Mouse (Mus musculus) MEL (cell line): ENCODE data around the gene Olr1. TPM values are rescaled to one million over a fixed set of nuclear protein-coding genes. Genes with fewer than 3 reads are reported as not detected.

ENCODE experiments used
- DNase-seq: peaks from one replicate; pipeline ENCODE4 v3.0.0; 2011; ENCODE audit warnings: low read depth, low spot score
- H3K27ac ChIP-seq: 2 replicates; pipeline ENCODE4 v1.5.1; 2012; ENCODE audit warnings: low read depth, mild to moderate bottlenecking, control low read depth, low read length, moderate library complexity; ENCODE audit not compliant: control insufficient read depth
- H3K27me3 ChIP-seq, 2 experiments: fragments of 150-350 bp in 1 of 2; sonication (generic) in 1 of 2; 2 replicates each; pipeline ENCODE4 v1.6.1; 2012; ENCODE audit warnings: low read length in 2 of 2, mild to moderate bottlenecking in 2 of 2, improper control_type of control experiment in 1 of 2, moderate library complexity in 1 of 2; ENCODE audit not compliant: insufficient read depth in 2 of 2, control insufficient read depth in 1 of 2
- H3K36me3 ChIP-seq, 2 experiments: 2 replicates each; pipeline ENCODE4 v1.6.1; 2012 to 2014; ENCODE audit warnings: low read length in 2 of 2, improper control_type of control experiment in 1 of 2, inconsistent platforms in 1 of 2, mild to moderate bottlenecking in 1 of 2; ENCODE audit not compliant: insufficient read depth in 2 of 2, control insufficient read depth in 1 of 2
- H3K4me1 ChIP-seq, 2 experiments: fragments of 150-350 bp in 1 of 2; sonication (generic) in 1 of 2; 2 replicates each; pipeline ENCODE4 v1.6.1; 2012; ENCODE audit warnings: low read length in 2 of 2, improper control_type of control experiment in 1 of 2, mild to moderate bottlenecking in 1 of 2; ENCODE audit not compliant: insufficient read depth in 2 of 2, control insufficient read depth in 1 of 2
- H3K4me3 ChIP-seq, 2 experiments: fragments of 150-350 bp in 1 of 2; sonication (generic) in 1 of 2; 2 replicates each; pipeline ENCODE4 v1.5.1; 2012; ENCODE audit warnings: low read depth in 2 of 2, low read length in 2 of 2, mild to moderate bottlenecking in 2 of 2, moderate library complexity in 2 of 2, control low read depth in 1 of 2, improper control_type of control experiment in 1 of 2; ENCODE audit not compliant: control insufficient read depth in 1 of 2, insufficient read depth in 1 of 2
- H3K79me2 ChIP-seq: 2 replicates; pipeline ENCODE4 v1.6.1; 2012; ENCODE audit warnings: mild to moderate bottlenecking, low read length, moderate library complexity; ENCODE audit not compliant: control insufficient read depth, poor library complexity, insufficient read depth
- H3K9ac ChIP-seq: 2 replicates; pipeline ENCODE4 v1.6.1; 2012; ENCODE audit warnings: low read depth, mild to moderate bottlenecking, control low read depth, low read length, moderate library complexity; ENCODE audit not compliant: control insufficient read depth, poor library complexity, severe bottlenecking
- H3K9me3 ChIP-seq: fragments of 150-350 bp; sonication (generic); replicated peaks from 2 replicates; pipeline ENCODE4 v1.6.1; 2012; ENCODE audit warnings: mild to moderate bottlenecking, low read length, improper control_type of control experiment, moderate library complexity; ENCODE audit not compliant: insufficient read depth
- CHD2 ChIP-seq: IDR thresholded peaks from 2 replicates; pipeline ENCODE4 v1.6.1; 2011; ENCODE audit warnings: low read length, improper control_type of control experiment
- CTCF ChIP-seq, 3 experiments: IDR thresholded peaks in 2 of 3; conservative IDR thresholded peaks in 1 of 3; 2 replicates each; pipeline ENCODE4 v1.5.1; 2011 to 2012; ENCODE audit warnings: low read length in 3 of 3, low read depth in 2 of 3, mild to moderate bottlenecking in 2 of 3, improper control_type of control experiment in 1 of 3, inconsistent platforms in 1 of 3, mixed read lengths in 1 of 3, moderate library complexity in 1 of 3; ENCODE audit not compliant: control insufficient read depth in 1 of 3, insufficient read depth in 1 of 3, poor library complexity in 1 of 3, severe bottlenecking in 1 of 3
- GABPA ChIP-seq: IDR thresholded peaks from 2 replicates; pipeline ENCODE4 v1.6.1; 2012; ENCODE audit warnings: low read depth, mild to moderate bottlenecking, inconsistent platforms, low read length, improper control_type of control experiment, moderate library complexity
- GATA1 ChIP-seq: IDR thresholded peaks from 2 replicates; pipeline ENCODE4 v1.6.1; 2011; ENCODE audit warnings: low read depth, low read length, improper control_type of control experiment
- HCFC1 ChIP-seq: IDR thresholded peaks from 2 replicates; pipeline ENCODE4 v1.6.1; 2012; ENCODE audit warnings: low read depth, mild to moderate bottlenecking, inconsistent platforms, low read length, improper control_type of control experiment, moderate library complexity
- JUND ChIP-seq: IDR thresholded peaks from 2 replicates; pipeline ENCODE4 v1.6.1; 2011; ENCODE audit warnings: low read depth, mild to moderate bottlenecking, improper control_type of control experiment, low read length
- KAT2A ChIP-seq: conservative IDR thresholded peaks from 2 replicates; pipeline ENCODE4 v1.6.1; 2012; ENCODE audit warnings: low read depth, low read length, improper control_type of control experiment, inconsistent platforms
- MAFK ChIP-seq: IDR thresholded peaks from 2 replicates; pipeline ENCODE4 v1.6.1; 2011; ENCODE audit warnings: low read depth, mild to moderate bottlenecking, low read length, improper control_type of control experiment, borderline replicate concordance
- MAX ChIP-seq: IDR thresholded peaks from 2 replicates; pipeline ENCODE4 v1.6.1; 2011; ENCODE audit warnings: low read length, improper control_type of control experiment
- MEF2A ChIP-seq: IDR thresholded peaks from 2 replicates; pipeline ENCODE4 v1.6.1; 2014; ENCODE audit warnings: low read depth, mild to moderate bottlenecking, inconsistent platforms, low read length, improper control_type of control experiment; ENCODE audit not compliant: poor library complexity, insufficient replicate concordance, severe bottlenecking; ENCODE audit errors: extremely low read depth
- MXI1 ChIP-seq: IDR thresholded peaks from 2 replicates; pipeline ENCODE4 v1.6.1; 2011; ENCODE audit warnings: mild to moderate bottlenecking, low read depth, low read length, improper control_type of control experiment
- NELFE ChIP-seq: IDR thresholded peaks from 2 replicates; pipeline ENCODE4 v1.6.1; 2011; ENCODE audit warnings: low read depth, low read length, improper control_type of control experiment
- POLR2A ChIP-seq, 2 experiments: IDR thresholded peaks; 2 replicates each; pipeline ENCODE4 v1.6.1; 2011 to 2012; ENCODE audit warnings: low read length in 2 of 2, mild to moderate bottlenecking in 2 of 2, control low read depth in 1 of 2, improper control_type of control experiment in 1 of 2, low read depth in 1 of 2, moderate library complexity in 1 of 2; ENCODE audit not compliant: control insufficient read depth in 1 of 2, insufficient read depth in 1 of 2, poor library complexity in 1 of 2
- POLR2AphosphoS2 ChIP-seq: IDR thresholded peaks from 2 replicates; pipeline ENCODE4 v1.6.1; 2011; ENCODE audit warnings: low read length, improper control_type of control experiment
- RAD21 ChIP-seq: IDR thresholded peaks from 2 replicates; pipeline ENCODE4 v1.6.1; 2011; ENCODE audit warnings: mild to moderate bottlenecking, low read depth, low read length, improper control_type of control experiment
- SMC3 ChIP-seq: IDR thresholded peaks from 2 replicates; pipeline ENCODE4 v1.6.1; 2011; ENCODE audit warnings: low read depth, low read length, improper control_type of control experiment
- TAL1 ChIP-seq: IDR thresholded peaks from 2 replicates; pipeline ENCODE4 v1.6.1; 2012; ENCODE audit warnings: mild to moderate bottlenecking, inconsistent platforms, low read length, moderate library complexity, mixed read lengths
- TBP ChIP-seq: IDR thresholded peaks from 2 replicates; pipeline ENCODE4 v1.8.0; 2011; ENCODE audit warnings: low read depth, low read length, improper control_type of control experiment
- UBTF ChIP-seq: IDR thresholded peaks from 2 replicates; pipeline ENCODE4 v1.6.1; 2012; ENCODE audit warnings: low read depth, mild to moderate bottlenecking, inconsistent platforms, low read length, improper control_type of control experiment, moderate library complexity, borderline replicate concordance; ENCODE audit not compliant: insufficient read depth
- USF1 ChIP-seq: IDR thresholded peaks from 2 replicates; pipeline ENCODE4 v1.6.1; 2014; ENCODE audit warnings: low read depth, mild to moderate bottlenecking, inconsistent platforms, low read length, improper control_type of control experiment, moderate library complexity
- ZKSCAN1 ChIP-seq: IDR thresholded peaks from 2 replicates; pipeline ENCODE4 v1.6.1; 2012; ENCODE audit warnings: low read depth, mild to moderate bottlenecking, inconsistent platforms, low read length, improper control_type of control experiment, moderate library complexity
- ZMIZ1 ChIP-seq: IDR thresholded peaks from 2 replicates; pipeline ENCODE4 v1.6.1; 2012; ENCODE audit warnings: low read depth, mild to moderate bottlenecking, inconsistent platforms, low read length, improper control_type of control experiment, moderate library complexity
- polyA plus RNA-seq, 2 experiments: library from polyadenylated mRNA; stranded (reverse) in 1 of 2; unstranded in 1 of 2; fragments of >175 nt in 1 of 2; fragments of >200 nt in 1 of 2; gene quantifications; 2 replicates each; pipeline versions ENCODE4 v1.2.1 to v1.2.4; 2012; ENCODE audit warnings: low replicate concordance in 2 of 2, low read depth in 1 of 2; ENCODE audit not compliant: insufficient read length in 2 of 2, insufficient read depth in 1 of 2, missing spikeins in 1 of 2
- total RNA-seq: library from RNA; depleted of rRNA; stranded (reverse); fragments of 300-350 nt; gene quantifications from 2 replicates; pipeline ENCODE4 v1.2.3, GENCODE M21; 2012

The Olr1 gene
- total and polyA plus RNA-seq, 3 experiments, result 0.06 TPM; not detected in 2

- TF ChIP-seq UBTF (no peak), TAL1 (no peak), NELFE (peak; percentile 50), MAX (no peak; the same call in 1 of the 2 replicates), USF1 (no peak)
Measured at GRCm38 (mm10) chr6:129532942-129533860, 26.2 kb upstream of the Olr1 start, which contains the start of gene Gabarapl1 (continued).

- peaks cover 2 to 4% of the 10 kb centered on the region in 2 experiments; a peak in 1 of 4 replicates for H3K27me3 ChIP-seq
- no peak overlapping the region for H3K27ac ChIP-seq
- H3K9ac ChIP-seq, result peak overlapping the region; percentile 85
- DNase-seq, result peak; percentile 37
- H3K9me3 ChIP-seq, result no peaks in the 10 kb centered on the region
- H3K4me3 ChIP-seq, result peak overlapping the region; percentile 95 to 96
- H3K36me3 ChIP-seq, result peaks cover 0 to 13% of the 10 kb centered on the region in 2 experiments; a peak in 3 of 4 replicates
- TF ChIP-seq SMC3 (no peak), JUND (no peak), TBP (no peak), MXI1 (no peak)
- H3K79me2 ChIP-seq, result peaks cover 27% of the 10 kb centered on the region
- H3K4me1 ChIP-seq, result peaks cover 11 to 17% of the 10 kb centered on the region in 2 experiments
Measured at GRCm38 (mm10) chr6:129532556-129532941, 25.6 kb upstream of the Olr1 start.

GRCm38 (mm10) chr6:129530261-129530660 is 23.3 kb upstream of the Olr1 start:
- H3K9ac ChIP-seq, result no peak overlapping the region
- H3K4me3 ChIP-seq, result no peak overlapping the region
- peaks cover 0 to 7% of the 10 kb centered on the region in 2 experiments; a peak in 2 of 4 replicates for H3K36me3 ChIP-seq
- peaks cover 7 to 12% of the 10 kb centered on the region in 2 experiments for H3K4me1 ChIP-seq
- H3K79me2 ChIP-seq, result peaks cover 19% of the 10 kb centered on the region
- DNase-seq, result no peak
- no peak overlapping the region for H3K27ac ChIP-seq
- no peaks in the 10 kb centered on the region for H3K9me3 ChIP-seq
- H3K27me3 ChIP-seq, result peaks cover 2 to 4% of the 10 kb centered on the region in 2 experiments; a peak in 1 of 4 replicates
- TF ChIP-seq ZKSCAN1 (no peak), JUND (no peak), GATA1 (no peak), UBTF (no peak), RAD21 (no peak), SMC3 (no peak), GABPA (no peak), MEF2A (no peak), CHD2 (no peak), CTCF (IDR thresholded peaks at IDR 0.05 in 2 of 3, conservative IDR thresholded peaks at IDR 0.05 in 1 of 3; ENCODE audit: control insufficient read depth in 1 of 3, insufficient read depth in 1 of 3, low read depth in 2 of 3, low read length in 3 of 3, poor library complexity in 1 of 3, severe bottlenecking in 1 of 3) (no peak), NELFE (no peak), USF1 (no peak), KAT2A (no peak), HCFC1 (no peak), POLR2A (IDR thresholded peaks at IDR 0.05; ENCODE audit: control insufficient read depth in 1 of 2, insufficient read depth in 1 of 2, low read depth in 1 of 2, low read length in 2 of 2, poor library complexity in 1 of 2) (no peak), POLR2AphosphoS2 (no peak), MAFK (no peak), ZMIZ1 (no peak), MXI1 (no peak)
